Mouse (Mus musculus) embryo, embryonic 11 days (tissue): Measurements from ENCODE around the gene Telo2.
A peak's percentile ranks its signal among the peaks of the same experiment; 100 is the strongest.

ENCODE experiments used
- DNase-seq: peaks from one replicate; pipeline ENCODE4 v3.0.0-alpha.2; 2015

Gene Telo2

GRCm38 (mm10) chr17:25100052-25100451 is 15.7 kb downstream of the Telo2 start:
- DNase-seq: no peak

GRCm38 (mm10) chr17:25096221-25096620 is 19.5 kb downstream of the Telo2 start:
- no peak for DNase-seq

- DNase-seq: no peak
Measured at GRCm38 (mm10) chr17:25090450-25090849, 25.3 kb downstream of the Telo2 start.

- no peak for DNase-seq
Measured at GRCm38 (mm10) chr17:25089158-25089557, 26.6 kb downstream of the Telo2 start.

GRCm38 (mm10) chr17:25086724-25087123 is 29.0 kb downstream of the Telo2 start:
- DNase-seq: no peak

- peak; percentile 19 for DNase-seq
Measured at GRCm38 (mm10) chr17:25084835-25085385, 30.9 kb downstream of the Telo2 start.

- DNase-seq: peak; percentile 87
Measured at GRCm38 (mm10) chr17:25083444-25083931, 32.3 kb downstream of the Telo2 start, which contains the start of gene Tmem204. Gene Tmem204 (minus strand): TSS chr17:25083591.

- DNase-seq: no peak
Measured at GRCm38 (mm10) chr17:25082887-25083286, 32.9 kb downstream of the Telo2 start.

GRCm38 (mm10) chr17:25082081-25082847 is 33.5 kb downstream of the Telo2 start:
- peak; percentile 23 for DNase-seq

GRCm38 (mm10) chr17:25080960-25081381 is 34.8 kb downstream of the Telo2 start:
- peak; percentile 28 for DNase-seq

- no peak for DNase-seq
Measured at GRCm38 (mm10) chr17:25080210-25080609, 35.6 kb downstream of the Telo2 start.

GRCm38 (mm10) chr17:25077771-25078372 is 37.9 kb downstream of the Telo2 start:
- no peak for DNase-seq

GRCm38 (mm10) chr17:25076906-25077305 is 38.9 kb downstream of the Telo2 start:
- DNase-seq: no peak

- DNase-seq: no peak
Measured at GRCm38 (mm10) chr17:25068690-25069089, 47.1 kb downstream of the Telo2 start.

- no peak for DNase-seq
Measured at GRCm38 (mm10) chr17:25067442-25067851, 48.3 kb downstream of the Telo2 start.

GRCm38 (mm10) chr17:25066595-25066994 is 49.2 kb downstream of the Telo2 start:
- no peak for DNase-seq

GRCm38 (mm10) chr17:25065189-25065588 is 50.6 kb downstream of the Telo2 start:
- DNase-seq: no peak

GRCm38 (mm10) chr17:25064351-25064750 is 51.4 kb downstream of the Telo2 start:
- no peak for DNase-seq

- DNase-seq: no peak
Measured at GRCm38 (mm10) chr17:25063872-25064271, 51.9 kb downstream of the Telo2 start.

GRCm38 (mm10) chr17:25063261-25063660 is 52.5 kb downstream of the Telo2 start:
- no peak for DNase-seq

- DNase-seq: no peak
Measured at GRCm38 (mm10) chr17:25057041-25057440, 58.7 kb downstream of the Telo2 start.

GRCm38 (mm10) chr17:25053274-25053673 is 62.5 kb downstream of the Telo2 start:
- no peak for DNase-seq
